Mouse (Mus musculus) embryo, embryonic 11 days (tissue): Measurements from ENCODE around the gene Smpd1.

ENCODE experiments used
- DNase-seq: peaks from one replicate; pipeline ENCODE4 v3.0.0-alpha.2; 2015

Gene Smpd1

GRCm38 (mm10) chr7:105563367-105563766 is 9.2 kb downstream of the Smpd1 start:
- no peak for DNase-seq

- no peak for DNase-seq
These were observed 11.1 kb downstream of the Smpd1 start for GRCm38 (mm10) chr7:105565071-105565836.

GRCm38 (mm10) chr7:105568583-105568982 is 14.4 kb downstream of the Smpd1 start:
- peak; percentile 26 for DNase-seq

GRCm38 (mm10) chr7:105568988-105569471 is 14.9 kb downstream of the Smpd1 start:
- peak; percentile 69 for DNase-seq

GRCm38 (mm10) chr7:105569512-105570496 is 15.6 kb downstream of the Smpd1 start:
- peak; percentile 33 for DNase-seq

GRCm38 (mm10) chr7:105570756-105571155 is 16.6 kb downstream of the Smpd1 start:
- no peak for DNase-seq

GRCm38 (mm10) chr7:105572949-105573348 is 18.8 kb downstream of the Smpd1 start:
- no peak for DNase-seq

GRCm38 (mm10) chr7:105574537-105574936 is 20.4 kb downstream of the Smpd1 start:
- no peak for DNase-seq

GRCm38 (mm10) chr7:105576166-105576748 is 22.1 kb downstream of the Smpd1 start:
- no peak for DNase-seq

- no peak for DNase-seq
These were observed 23.3 kb downstream of the Smpd1 start for GRCm38 (mm10) chr7:105577377-105577871.

- no peak for DNase-seq
These were observed 24.3 kb downstream of the Smpd1 start for GRCm38 (mm10) chr7:105578481-105578880.

GRCm38 (mm10) chr7:105580627-105581089 is 26.5 kb downstream of the Smpd1 start:
- peak; percentile 73 for DNase-seq

GRCm38 (mm10) chr7:105581094-105581703 is 27.0 kb downstream of the Smpd1 start, which contains the start of gene Apbb1:
Gene Apbb1, minus strand, starts transcription at chr7:105581653.
- peak; percentile 91 for DNase-seq

GRCm38 (mm10) chr7:105581959-105582358 is 27.8 kb downstream of the Smpd1 start:
- no peak for DNase-seq

GRCm38 (mm10) chr7:105588325-105588912 is 34.3 kb downstream of the Smpd1 start:
- DNase-seq: no peak

- no peak for DNase-seq
These were observed 35.9 kb downstream of the Smpd1 start for GRCm38 (mm10) chr7:105590097-105590496.

GRCm38 (mm10) chr7:105602860-105603623 is 48.9 kb downstream of the Smpd1 start:
- DNase-seq: peak; percentile 83
